Mouse (Mus musculus) ES-E14 (cell line): ENCODE data around the gene Olfr1359. TPM values are rescaled to one million over a fixed set of nuclear protein-coding genes. Genes with fewer than 3 reads are reported as not detected.
A peak's percentile ranks its signal among the peaks of the same experiment; 100 is the strongest.

Experiments
- DNase-seq: peaks from one replicate; pipeline ENCODE4 v3.0.0-alpha.2; 2013; ENCODE audit warnings: low read depth, low spot score
- H3K27ac ChIP-seq: 2 replicates; pipeline ENCODE4 v1.5.1; 2012; ENCODE audit warnings: low read depth, mild to moderate bottlenecking, low read length, moderate library complexity, mixed read lengths; ENCODE audit not compliant: poor library complexity, insufficient read depth, severe bottlenecking
- H3K36me3 ChIP-seq: 2 replicates; pipeline ENCODE4 v1.6.1; 2012; ENCODE audit warnings: mild to moderate bottlenecking, low read length, moderate library complexity, mixed read lengths; ENCODE audit not compliant: control insufficient read depth, poor library complexity, insufficient read depth, severe bottlenecking
- H3K4me1 ChIP-seq, 2 experiments: fragments of 150-350 bp in 1 of 2; sonication (generic) in 1 of 2; 2 replicates each; pipeline ENCODE4 v1.6.1; 2012; ENCODE audit warnings: low read length in 2 of 2, mild to moderate bottlenecking in 1 of 2, mixed read lengths in 1 of 2; ENCODE audit not compliant: control insufficient read depth in 2 of 2, insufficient read depth in 2 of 2, poor library complexity in 1 of 2
- H3K4me3 ChIP-seq, 2 experiments: fragments of 150-350 bp in 1 of 2; sonication (generic) in 1 of 2; 2 replicates each; pipeline ENCODE4 v1.5.1; 2012; ENCODE audit warnings: low read length in 2 of 2, low read depth in 1 of 2, mild to moderate bottlenecking in 1 of 2, mixed read lengths in 1 of 2; ENCODE audit not compliant: insufficient read depth in 1 of 2, poor library complexity in 1 of 2, severe bottlenecking in 1 of 2
- H3K9ac ChIP-seq: 2 replicates; pipeline ENCODE4 v1.6.1; 2012; ENCODE audit warnings: low read depth, mild to moderate bottlenecking, low read length, mixed read lengths; ENCODE audit not compliant: poor library complexity, insufficient read depth, severe bottlenecking
- H3K9me3 ChIP-seq: fragments of 150-350 bp; sonication (generic); 2 replicates; pipeline ENCODE4 v1.6.1; 2012; ENCODE audit warnings: low read depth, mild to moderate bottlenecking, low read length; ENCODE audit not compliant: control insufficient read depth, insufficient read depth
- CHD2 ChIP-seq: IDR thresholded peaks from 2 replicates; pipeline ENCODE4 v1.6.1; 2014; ENCODE audit warnings: mild to moderate bottlenecking, low read depth, low read length, inconsistent platforms
- HCFC1 ChIP-seq: IDR thresholded peaks from 2 replicates; pipeline ENCODE4 v1.6.1; 2012; ENCODE audit warnings: low read length, inconsistent platforms, borderline replicate concordance; ENCODE audit not compliant: insufficient read depth
- MAFK ChIP-seq: IDR thresholded peaks from 2 replicates; pipeline ENCODE4 v1.6.1; 2014; ENCODE audit warnings: mild to moderate bottlenecking, low read depth, low read length, inconsistent platforms; ENCODE audit not compliant: insufficient read depth
- ZC3H11A ChIP-seq: IDR thresholded peaks from 2 replicates; pipeline ENCODE4 v1.6.1; 2012; ENCODE audit warnings: low read depth, mild to moderate bottlenecking, inconsistent platforms, low read length, borderline replicate concordance
- ZNF384 ChIP-seq: IDR thresholded peaks from 2 replicates; pipeline ENCODE4 v1.6.1; 2012; ENCODE audit warnings: low read depth, low read length, inconsistent platforms
- in situ Hi-C, 2 experiments: fragments of 600-800 bp; cut with MboI; formaldehyde crosslinking; loops; one replicate each; pipeline ENCODE4 v1.15.1; 2025; ENCODE audit warnings: low sequenced_read_pairs in 2 of 2, inconsistent platforms in 1 of 2; ENCODE audit not compliant: unreplicated experiment in 2 of 2
- total RNA-seq: library from RNA; depleted of rRNA; stranded (reverse); fragments of 300-350 nt; gene quantifications from 2 replicates; pipeline ENCODE4 v1.2.3, GENCODE M21; 2012; rRNA removed

The Olfr1359 gene
- not detected in 2 replicates for total RNA-seq

DNA sequence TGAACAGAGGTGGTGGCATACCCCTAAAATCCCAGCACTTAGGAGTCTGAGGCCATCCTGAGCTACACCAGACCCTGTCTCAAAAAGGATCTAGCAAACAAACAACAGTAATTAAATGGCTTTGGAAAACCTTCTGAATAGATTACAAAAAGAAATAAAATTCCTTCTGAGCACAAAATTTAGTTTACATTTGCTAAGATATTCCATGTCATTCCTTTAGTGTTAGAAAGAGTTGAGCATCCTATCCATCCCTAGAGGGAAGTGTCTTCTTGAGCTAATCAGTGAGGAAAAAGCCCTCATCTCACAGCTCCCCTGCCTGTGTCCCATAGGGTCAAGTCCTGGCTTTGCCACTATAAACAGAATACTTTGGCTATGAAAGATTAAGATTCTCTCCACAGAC, at the start of gene Olfr1359:
TSS of gene Olfr1359 (plus strand) at position 301 of the 400 bp plus-strand sequence.
- no peak within 1 kb of the TSS for H3K27ac ChIP-seq
- H3K9ac ChIP-seq: no peak within 1 kb of the TSS
- TF ChIP-seq ZC3H11A (no peak), MAFK (no peak), CHD2 (no peak), HCFC1 (no peak), ZNF384 (no peak)
- no peak for DNase-seq
- in situ Hi-C loops: loop anchor here in 1 of 2 experiments (25.0 kb wide), 1 partner anchor 311 kb away; no protein-coding TSS in a partner anchor
- no peaks in the 10 kb centered on the region for H3K36me3 ChIP-seq
- no peaks in the 10 kb centered on the region for H3K4me1 ChIP-seq
- no peak within 1 kb of the TSS for H3K4me3 ChIP-seq
- H3K9me3 ChIP-seq: no peaks in the 10 kb centered on the region

- in situ Hi-C loops: no loop called here
- DNase-seq: no peak
Measured at GRCm38 (mm10) chr13:21663286-21663685, 34.6 kb upstream of the Olfr1359 start, which contains the start of gene Olfr1361. Gene Olfr1361 (minus strand): TSS chr13:21663386.

DNA sequence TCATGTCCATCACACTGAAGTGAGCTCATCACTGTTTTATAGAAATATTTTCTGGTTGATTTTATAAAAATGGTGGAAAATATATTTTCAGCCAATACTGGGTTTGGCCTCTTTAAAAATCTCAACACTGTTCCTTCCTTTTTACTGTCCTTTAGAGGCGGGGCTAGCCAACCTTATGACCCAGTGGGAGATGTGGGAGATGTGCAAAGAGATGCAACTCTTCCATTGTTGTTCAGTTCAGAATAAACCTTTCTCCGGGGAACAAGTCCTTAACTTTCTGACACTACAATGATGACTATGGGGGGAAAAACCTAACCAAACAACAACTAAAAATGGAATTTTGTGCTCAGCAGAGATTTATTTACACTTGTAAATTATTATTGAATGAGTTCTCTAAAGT, 20.6 kb upstream of the Olfr1359 start, which contains the start of gene Olfr1360:
TSS of gene Olfr1360 (minus strand) at position 101 of the 400 bp plus-strand sequence.
- Histone ChIP-seq H3K4me3 (no peak within 1 kb of the TSS), H3K9ac (no peak within 1 kb of the TSS), H3K9me3 (no peaks in the 10 kb centered on the region), H3K4me1 (no peaks in the 10 kb centered on the region), H3K36me3 (no peaks in the 10 kb centered on the region), H3K27ac (no peak within 1 kb of the TSS)
- DNase-seq: no peak
- TF ChIP-seq HCFC1: no peak
- TF ChIP-seq CHD2: no peak
- TF ChIP-seq ZC3H11A: no peak
- no peak for TF ChIP-seq ZNF384
- no peak for TF ChIP-seq MAFK
- in situ Hi-C loops: loop anchor here in 1 of 2 experiments (25.0 kb wide), 1 partner anchor 290 kb away; no protein-coding TSS in a partner anchor

More at GRCm38 (mm10) chr13:21663286-21663685, 34.6 kb upstream of the Olfr1359 start, which contains the start of gene Olfr1361:
- H3K4me3 ChIP-seq: no peak within 1 kb of the TSS
- H3K9ac ChIP-seq: no peak within 1 kb of the TSS
- H3K9me3 ChIP-seq: no peaks in the 10 kb centered on the region
- no peaks in the 10 kb centered on the region for H3K36me3 ChIP-seq
- H3K4me1 ChIP-seq: no peaks in the 10 kb centered on the region
- H3K27ac ChIP-seq: no peak within 1 kb of the TSS
- TF ChIP-seq MAFK (no peak), HCFC1 (no peak), CHD2 (no peak), ZC3H11A (no peak), ZNF384 (no peak)

DNA sequence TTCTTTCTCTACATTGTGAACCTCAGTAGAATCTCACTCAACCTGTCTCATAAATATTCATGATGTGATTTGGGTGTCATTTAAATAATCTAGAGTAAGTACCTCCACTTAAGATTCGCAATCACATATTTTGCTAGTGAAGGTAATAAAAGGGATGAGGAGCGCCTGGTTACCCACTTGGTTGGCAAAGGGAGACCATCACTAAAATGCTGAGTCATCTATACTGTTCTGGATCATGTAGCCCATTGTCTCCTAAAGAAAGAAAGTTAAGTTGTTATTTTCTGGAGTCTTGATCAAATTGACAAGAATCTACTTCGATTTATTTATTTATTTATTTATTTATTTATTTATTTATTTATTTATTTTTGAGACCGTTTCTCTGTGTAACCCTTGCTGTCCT, 8.8 kb downstream of the Olfr1359 start:
- in situ Hi-C loops: loop anchor here in 1 of 2 experiments (25.0 kb wide), 1 partner anchor 544 kb away; no protein-coding TSS in a partner anchor
- Histone ChIP-seq H3K4me3 (no peak overlapping the region), H3K9me3 (no peaks in the 10 kb centered on the region), H3K27ac (no peak overlapping the region), H3K9ac (no peak overlapping the region), H3K36me3 (no peaks in the 10 kb centered on the region), H3K4me1 (peaks cover 0 to 4% of the 10 kb centered on the region in 2 experiments; a peak in 1 of 4 replicates)
- no peak for TF ChIP-seq HCFC1
- TF ChIP-seq ZC3H11A: no peak
- TF ChIP-seq ZNF384: no peak
- TF ChIP-seq CHD2: no peak
- TF ChIP-seq MAFK: peak; percentile 93
- DNase-seq: no peak
